Mouse (Mus musculus) stomach, embryonic 14.5 days (tissue): ENCODE data around the gene Stpg3. TPM values are rescaled to one million over a fixed set of nuclear protein-coding genes. Genes with fewer than 3 reads are reported as not detected.
A peak's percentile ranks its signal among the peaks of the same experiment; 100 is the strongest.

Experiments
- ATAC-seq: fragments of 200-750 bp; cut with Nextera tagmentation; 2 replicates; pipeline ENCODE4 v1.8.0; 2017; ENCODE audit warnings: low read depth, moderate TSS enrichment; ENCODE audit not compliant: insufficient number of reproducible peaks, insufficient read depth, low FRiP score
- H3K27ac ChIP-seq: fragments of 300-500 bp; sonication (generic); 2 replicates; pipeline ENCODE4 v1.5.1; 2014; ENCODE audit warnings: mild to moderate bottlenecking, low read length, moderate library complexity, mixed read lengths
- H3K27me3 ChIP-seq: fragments of 300-500 bp; sonication (generic); 2 replicates; pipeline ENCODE4 v1.6.1; 2014; ENCODE audit warnings: low read length, control low read depth, mixed read lengths; ENCODE audit not compliant: control insufficient read depth, insufficient read depth
- H3K36me3 ChIP-seq: fragments of 300-500 bp; sonication (generic); 2 replicates; pipeline ENCODE4 v1.6.1; 2014; ENCODE audit warnings: mild to moderate bottlenecking, control low read depth, low read length, moderate library complexity, mixed read lengths; ENCODE audit not compliant: control insufficient read depth, insufficient read depth
- H3K4me1 ChIP-seq: fragments of 300-500 bp; sonication (generic); 2 replicates; pipeline ENCODE4 v1.6.1; 2014; ENCODE audit warnings: low read length, control low read depth, mixed read lengths; ENCODE audit not compliant: control insufficient read depth, insufficient read depth
- H3K4me2 ChIP-seq: fragments of 300-500 bp; sonication (generic); replicated peaks from 2 replicates; pipeline ENCODE4 v1.6.1; 2014; ENCODE audit warnings: low read depth, low read length, control low read depth
- H3K4me3 ChIP-seq: fragments of 300-500 bp; sonication (generic); 2 replicates; pipeline ENCODE4 v1.5.1; 2014; ENCODE audit warnings: low read depth, low read length, control low read depth
- H3K9ac ChIP-seq: fragments of 300-500 bp; sonication (generic); replicated peaks from 2 replicates; pipeline ENCODE4 v1.6.1; 2014; ENCODE audit warnings: low read depth, mild to moderate bottlenecking, control low read depth, low read length, moderate library complexity, mixed read lengths
- H3K9me3 ChIP-seq: fragments of 300-500 bp; sonication (generic); 2 replicates; pipeline ENCODE4 v1.6.1; 2016; ENCODE audit warnings: low read depth, low read length, control low read depth; ENCODE audit not compliant: control insufficient read depth
- WGBS: fragments of 180-500 bp; shearing (Covaris S2); extraction: QIAGEN DNeasy Blood & Tissue Kit; methylation state at CpG from one replicate; pipeline ENCODE4 v1.1.7; 2014; 5-methylcytosine and 5-hydroxymethylcytosine counted together
- polyA plus RNA-seq: library from polyadenylated mRNA; unstranded; fragments of >200 nt; fragmentation: Nextera tagmentation; extraction: Ambion mirVana; gene quantifications from 2 replicates; pipeline ENCODE4 v1.2.1, GENCODE M21; 2014

The Stpg3 gene
- polyA plus RNA-seq, 1 experiment from 2014 or later: not detected

DNA sequence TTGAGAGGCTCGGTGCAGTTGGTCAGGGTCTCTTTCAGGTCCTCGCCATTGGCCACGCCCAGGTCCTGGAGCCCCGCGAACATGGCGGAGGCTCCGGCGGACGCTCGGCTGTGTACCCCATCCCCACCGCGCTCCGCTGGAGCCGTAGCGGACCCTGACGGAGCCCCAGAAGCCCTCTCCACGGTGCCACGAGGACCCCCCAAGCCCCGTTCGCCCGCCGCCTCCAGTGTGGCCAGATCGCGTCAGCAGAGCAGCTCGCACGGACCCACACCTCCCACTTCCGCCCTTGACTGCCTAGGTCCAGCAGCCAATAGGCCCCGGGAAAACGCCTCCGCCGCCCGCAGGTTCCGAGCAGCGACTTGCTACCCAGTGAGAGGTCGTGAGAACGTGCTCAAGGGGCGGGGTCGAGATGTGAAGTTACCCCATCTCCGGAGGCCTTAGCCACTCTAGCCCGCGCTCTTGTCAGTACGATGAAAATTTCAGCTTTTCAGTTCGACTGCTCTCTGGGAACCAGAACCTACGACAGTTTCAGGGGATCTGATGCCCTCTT, 3.2 kb downstream of the Stpg3 start, which contains the start of gene Nelfb:
TSS of gene Nelfb (minus strand) at position 369 of the 550 bp plus-strand sequence.
- Histone ChIP-seq H3K9ac (peak within 1 kb of the TSS; percentile 67), H3K27ac (peak within 1 kb of the TSS; percentile 80), H3K4me2 (peak within 1 kb of the TSS; percentile 82), H3K4me3 (peak within 1 kb of the TSS; percentile 68), H3K27me3 (no peaks in the 10 kb centered on the region), H3K4me1 (peaks cover 13% of the 10 kb centered on the region), H3K36me3 (peaks cover 22% of the 10 kb centered on the region), H3K9me3 (no peaks in the 10 kb centered on the region)
- peak; percentile 92 for ATAC-seq
- WGBS: under 1% methylated on average over 44 of the region's 44 CpGs

DNA sequence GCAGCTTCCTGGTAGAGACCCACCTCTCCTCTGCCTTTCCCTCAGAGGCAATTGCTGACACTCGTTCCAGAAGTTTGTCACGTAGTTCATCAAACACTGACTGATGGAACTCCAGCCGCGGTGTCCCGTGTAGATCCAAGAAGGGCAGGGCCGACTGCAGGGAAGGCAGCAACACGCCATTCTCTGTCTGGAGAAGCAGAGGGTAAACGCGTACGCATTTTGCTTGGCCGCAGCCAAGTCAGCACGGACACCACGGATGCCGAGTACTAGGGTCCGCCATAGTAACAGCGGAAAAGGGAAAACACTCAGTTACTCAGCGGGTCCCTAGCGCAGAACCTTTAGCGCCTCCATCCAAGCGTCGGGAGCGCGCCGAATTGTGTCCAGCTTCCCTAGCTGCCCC, 3.8 kb downstream of the Stpg3 start:
- no peaks in the 10 kb centered on the region for H3K27me3 ChIP-seq
- no peaks in the 10 kb centered on the region for H3K9me3 ChIP-seq
- peaks cover 27% of the 10 kb centered on the region for H3K36me3 ChIP-seq
- peak overlapping the region; percentile 82 for H3K4me2 ChIP-seq
- under 1% methylated on average over 24 of the region's 24 CpGs for WGBS
- peak overlapping the region; percentile 67 for H3K9ac ChIP-seq
- H3K4me3 ChIP-seq: peak overlapping the region; percentile 68
- H3K4me1 ChIP-seq: peaks cover 13% of the 10 kb centered on the region
- no peak; the same call in 1 of the 2 replicates for ATAC-seq
- H3K27ac ChIP-seq: peak overlapping the region; percentile 80; the same call in 1 of the 2 replicates

GRCm38 (mm10) chr2:25207593-25207992, 6.8 kb downstream of the Stpg3 start:
- 88% methylated on average over 1 of the region's 1 CpGs for WGBS
- no peak overlapping the region for H3K27ac ChIP-seq
- H3K4me1 ChIP-seq: peaks cover 13% of the 10 kb centered on the region
- no peak overlapping the region for H3K9ac ChIP-seq
- no peaks in the 10 kb centered on the region for H3K27me3 ChIP-seq
- ATAC-seq: no peak
- H3K36me3 ChIP-seq: peaks cover 57% of the 10 kb centered on the region
- H3K4me2 ChIP-seq: no peak overlapping the region
- H3K9me3 ChIP-seq: no peaks in the 10 kb centered on the region
- no peak overlapping the region for H3K4me3 ChIP-seq

DNA sequence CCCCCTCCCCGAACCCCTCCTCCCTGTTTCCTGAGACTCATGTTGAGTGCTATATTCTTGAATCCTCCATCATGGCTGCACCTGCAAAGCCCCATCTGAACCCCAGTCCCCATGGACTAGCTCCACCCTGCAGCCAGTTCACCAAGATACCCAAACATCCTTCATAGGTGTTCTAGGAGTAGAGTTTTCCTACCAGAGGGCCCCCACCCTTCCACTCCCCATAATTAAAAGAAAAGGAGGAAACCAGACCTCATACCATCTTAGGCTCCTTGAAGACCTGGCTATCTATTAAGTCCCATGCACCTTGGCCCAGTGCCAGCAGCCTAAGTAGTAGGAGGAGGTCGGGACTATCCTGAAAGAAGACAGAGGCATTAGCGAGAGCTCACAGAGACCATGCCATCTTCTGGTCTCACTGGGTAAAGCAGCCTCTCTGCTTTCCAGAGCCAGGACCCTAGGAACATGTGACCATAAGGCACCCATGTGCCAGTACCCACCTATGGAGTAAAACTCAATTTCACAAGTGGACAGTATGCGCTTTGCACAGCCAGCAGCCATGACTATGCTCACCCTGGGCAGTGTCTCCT, 10.7 kb downstream of the Stpg3 start:
- 61% methylated on average over 4 of the region's 4 CpGs for WGBS
- H3K4me3 ChIP-seq: no peak overlapping the region
- no peaks in the 10 kb centered on the region for H3K4me1 ChIP-seq
- ATAC-seq: no peak
- no peak overlapping the region for H3K27ac ChIP-seq
- H3K4me2 ChIP-seq: no peak overlapping the region
- no peaks in the 10 kb centered on the region for H3K27me3 ChIP-seq
- no peak overlapping the region for H3K9ac ChIP-seq
- no peaks in the 10 kb centered on the region for H3K9me3 ChIP-seq
- H3K36me3 ChIP-seq: peaks cover 84% of the 10 kb centered on the region

- H3K36me3 ChIP-seq: peaks cover 61% of the 10 kb centered on the region
- H3K27me3 ChIP-seq: 0 out of 2 replicates have a peak, but pooled peaks cover 2% of the 10 kb centered on the region
- H3K4me3 ChIP-seq: no peak overlapping the region
- 0 out of 2 replicates have a peak, but pooled peaks cover 4% of the 10 kb centered on the region for H3K4me1 ChIP-seq
- no peak for ATAC-seq
- no peaks in the 10 kb centered on the region for H3K9me3 ChIP-seq
- H3K9ac ChIP-seq: no peak overlapping the region
- 98% methylated on average over 2 of the region's 2 CpGs for WGBS
- no peak overlapping the region for H3K4me2 ChIP-seq
- no peak overlapping the region for H3K27ac ChIP-seq
Measured at GRCm38 (mm10) chr2:25200631-25201030, 13.8 kb downstream of the Stpg3 start.

- no peak overlapping the region for H3K9ac ChIP-seq
- peaks cover 35% of the 10 kb centered on the region for H3K36me3 ChIP-seq
Measured at GRCm38 (mm10) chr2:25197946-25198345, 16.5 kb downstream of the Stpg3 start.

GRCm38 (mm10) chr2:25197191-25197590, 17.2 kb downstream of the Stpg3 start:
- H3K27ac ChIP-seq: peak overlapping the region; percentile 81; the same call in 1 of the 2 replicates

More at GRCm38 (mm10) chr2:25197946-25198345, 16.5 kb downstream of the Stpg3 start:
- Histone ChIP-seq H3K27ac (no peak overlapping the region), H3K4me3 (no peak overlapping the region), H3K4me1 (peaks cover 14% of the 10 kb centered on the region; the same call in 1 of the 2 replicates), H3K27me3 (0 out of 2 replicates have a peak, but pooled peaks cover 8% of the 10 kb centered on the region), H3K9me3 (no peaks in the 10 kb centered on the region), H3K4me2 (no peak overlapping the region)
- ATAC-seq: no peak

DNA sequence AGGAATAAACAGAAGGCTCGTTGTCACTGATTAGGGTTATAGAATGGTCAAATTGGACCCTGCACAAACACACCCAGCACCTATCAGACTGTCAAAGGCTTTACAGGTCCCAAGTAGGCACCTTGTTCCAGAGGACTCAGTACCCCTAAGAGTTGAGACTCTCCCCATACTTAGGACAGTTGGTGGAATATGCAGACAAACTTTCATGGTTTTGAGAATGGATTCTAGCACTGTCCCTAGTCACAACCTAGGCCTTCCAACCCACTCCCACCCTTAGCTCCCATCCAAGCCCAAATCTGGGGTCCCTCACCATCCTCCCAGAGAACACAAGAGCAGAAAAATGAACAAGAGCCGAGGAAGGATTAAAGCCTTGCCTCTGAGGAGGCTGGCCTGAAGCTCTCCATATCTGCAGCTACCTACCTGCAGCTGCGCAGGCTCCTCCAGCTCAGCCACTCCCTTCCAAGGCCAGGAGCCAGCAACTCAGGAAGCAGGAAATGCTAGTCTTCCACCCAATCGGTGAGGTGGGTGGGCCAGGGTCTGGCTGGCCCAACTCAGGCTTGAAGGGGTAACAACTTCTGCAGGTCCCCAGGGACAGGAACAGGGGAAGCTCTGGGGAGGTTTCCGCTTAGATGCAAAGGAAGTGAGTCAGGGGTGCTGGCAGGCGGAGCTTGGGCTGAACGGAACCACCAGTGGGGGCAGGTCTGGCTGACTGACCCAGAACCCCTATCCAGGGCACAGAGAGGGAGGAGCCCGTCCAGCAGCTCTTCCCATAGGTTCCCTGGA, 18.1 kb downstream of the Stpg3 start, which contains the start of gene Tor4a:
TSS of gene Tor4a (minus strand) at position 715 of the 783 bp plus-strand sequence.
- Histone ChIP-seq H3K27ac (peak within 1 kb of the TSS; percentile 81; the same call in 1 of the 2 replicates), H3K4me2 (peak within 1 kb of the TSS; percentile 36), H3K9ac (no peak within 1 kb of the TSS; the same call in 1 of the 2 replicates), H3K4me3 (peak within 1 kb of the TSS; percentile 27), H3K4me1 (peaks cover 14% of the 10 kb centered on the region; the same call in 1 of the 2 replicates), H3K36me3 (peaks cover 24% of the 10 kb centered on the region), H3K9me3 (no peaks in the 10 kb centered on the region), H3K27me3 (0 out of 2 replicates have a peak, but pooled peaks cover 8% of the 10 kb centered on the region)
- 9% methylated on average over 8 of the region's 8 CpGs for WGBS
- ATAC-seq: peak; percentile 82

More at GRCm38 (mm10) chr2:25197191-25197590, 17.2 kb downstream of the Stpg3 start:
- peaks cover 14% of the 10 kb centered on the region; the same call in 1 of the 2 replicates for H3K4me1 ChIP-seq
- no peak overlapping the region for H3K9ac ChIP-seq
- WGBS: 23% methylated on average over 2 of the region's 2 CpGs
- peaks cover 27% of the 10 kb centered on the region for H3K36me3 ChIP-seq
- H3K27me3 ChIP-seq: 0 out of 2 replicates have a peak, but pooled peaks cover 8% of the 10 kb centered on the region
- ATAC-seq: no peak
- H3K4me3 ChIP-seq: no peak overlapping the region
- 0 out of 2 replicates have a peak overlapping the region, but pooled peaks have one; percentile 36 for H3K4me2 ChIP-seq
- no peaks in the 10 kb centered on the region for H3K9me3 ChIP-seq
